Mouse (Mus musculus) neural tube, postnatal 0 days (tissue): Measurements from ENCODE around the gene Snx19. TPM values are rescaled to one million over a fixed set of nuclear protein-coding genes. Genes with fewer than 3 reads are reported as not detected.

Experiments used
- polyA plus RNA-seq: library from polyadenylated mRNA; unstranded; fragments of >200 nt; fragmentation: Nextera tagmentation; extraction: Ambion mirVana; gene quantifications from 2 replicates; pipeline ENCODE4 v1.2.1, GENCODE M21; 2015

Snx19 gene
- polyA plus RNA-seq = 17.8 and 19.3 TPM in 2 replicates

DNA sequence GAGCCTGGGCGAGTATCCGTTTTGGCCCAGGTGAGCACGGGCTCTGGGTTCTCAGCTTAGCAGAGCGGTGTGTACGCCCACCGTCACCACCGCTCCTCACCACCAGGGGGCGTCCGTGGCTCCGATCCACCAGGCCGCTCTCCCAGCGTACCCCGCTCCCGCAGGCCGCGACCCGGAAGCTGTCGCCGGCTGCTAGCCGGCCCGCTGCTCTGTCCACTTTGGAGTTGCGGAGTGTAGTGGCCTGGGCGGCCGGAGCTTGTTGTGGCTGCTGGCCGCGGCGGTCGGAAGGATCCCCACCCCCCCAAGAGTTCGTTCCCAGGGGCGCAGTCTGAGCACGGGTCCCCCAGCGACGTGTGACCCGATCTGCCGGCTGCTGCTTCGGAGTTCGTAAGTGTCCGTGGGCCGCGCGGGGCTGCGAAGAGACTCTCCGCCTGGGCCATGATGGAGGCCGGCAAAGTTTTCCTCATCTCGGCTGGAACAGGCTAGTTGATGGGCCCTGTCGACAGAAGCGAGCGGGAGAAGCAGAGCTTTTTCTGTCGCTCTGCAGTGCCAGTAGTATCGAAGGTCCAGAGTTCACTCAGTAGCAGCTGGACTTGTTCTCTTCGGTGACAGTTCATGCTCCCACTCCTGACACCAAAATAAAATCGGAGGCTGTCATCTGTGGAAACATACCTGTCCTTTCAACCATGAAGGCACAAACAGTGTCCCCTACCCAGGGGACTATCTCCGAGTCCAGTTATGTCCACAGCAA, at the start of gene Snx19:
Gene Snx19, plus strand, starts transcription at position 227 of the 751 bp plus-strand sequence.

